Mouse (Mus musculus): ENCODE data around the gene Gm20777.
"Not testable (repeated sequence)": the region's sequence is repeated elsewhere in the genome, so short reads cannot be mapped to it uniquely, and the experiment has no call there.

The Gm20777 gene

GRCm38 (mm10) chrY:10752350-10752749, at the start of gene Gm20777:
Gm20777 (minus strand) TSS chrY:10752450.
- DNase-seq: not testable (repeated sequence)

GRCm38 (mm10) chrY:10709551-10709950, 42.7 kb downstream of the Gm20777 start:
- peak; percentile 55 for DNase-seq

- not testable (repeated sequence) for DNase-seq
Measured at GRCm38 (mm10) chrY:10708761-10709160, 43.5 kb downstream of the Gm20777 start.

GRCm38 (mm10) chrY:10708226-10708625, 44.0 kb downstream of the Gm20777 start:
- not testable (repeated sequence) for DNase-seq

- DNase-seq: not testable (repeated sequence)
Measured at GRCm38 (mm10) chrY:10706686-10707085, 45.6 kb downstream of the Gm20777 start.

Data from lung, postnatal 36 days (tissue).